Mouse (Mus musculus) heart, adult 2 months (tissue): ENCODE measurements around the gene Nmu.

ENCODE experiments used
- CTCF ChIP-seq: fragments of 200-600 bp; IDR thresholded peaks from 2 replicates; pipeline ENCODE4 v1.8.1; 2022; ENCODE audit warnings: antibody characterized with exemption, mild to moderate bottlenecking, moderate library complexity
- POLR2A ChIP-seq: fragments of 200-500 bp; IDR thresholded peaks from 2 replicates; pipeline ENCODE4 v1.6.1; 2011; ENCODE audit warnings: mild to moderate bottlenecking, low read depth, low read length, control low read depth; ENCODE audit not compliant: insufficient read depth

GRCm38 (mm10) chr5:76327296-76327695, 36.3 kb downstream of the Nmu start:
- TF ChIP-seq POLR2A = no peak
- TF ChIP-seq CTCF = no peak
